8 mouse cellular contexts compared by ENCODE assay signal in the genomic region with DNA sequence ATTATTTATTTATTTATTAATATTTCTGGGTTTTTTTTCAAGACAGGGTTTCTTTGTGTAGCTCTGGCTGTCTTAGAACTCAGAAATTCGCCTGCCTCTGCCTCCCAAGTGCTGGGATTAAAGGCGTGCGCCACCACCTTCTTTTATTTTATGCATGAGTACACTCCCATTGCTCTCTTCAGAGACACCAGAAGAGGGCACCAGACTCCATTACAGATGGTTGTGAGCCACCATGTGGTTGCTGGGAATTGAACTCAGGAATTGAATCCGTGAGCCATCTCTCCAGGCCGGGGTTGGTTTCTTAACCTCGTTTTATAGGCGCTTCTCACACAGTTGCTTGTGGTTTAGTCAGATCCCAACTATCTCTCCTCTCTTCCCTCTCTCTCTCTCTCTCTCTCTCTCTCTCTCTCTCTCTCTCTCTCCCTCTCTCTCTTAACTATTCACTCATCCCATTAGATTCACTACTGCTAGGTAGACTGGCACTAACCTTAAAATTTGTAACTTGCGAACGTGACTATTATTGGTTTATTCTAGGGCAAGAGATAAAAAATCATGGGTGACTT. TPM values are rescaled to one million over a fixed set of nuclear protein-coding genes. Genes with fewer than 3 reads are reported as not detected.
DNase-seq lines count a peak whose midpoint lies in the region; ATAC-seq and TF ChIP-seq lines count a peak whose summit lies in the region.

No protein-coding gene starts in this region.

- peak overlapping the region; percentile 73 for H3K4me3 ChIP-seq in erythroblast, embryonic 14.5 days (replicated peaks)
- H3K4me3 ChIP-seq in MEL (ENCODE audit: control insufficient read depth in 1 of 2, insufficient read depth in 1 of 2, low read depth in 2 of 2, low read length in 2 of 2), result peak overlapping the region in 1 of 2 experiments; percentile 12; a peak in 1 of 4 replicates
- H3K4me3 ChIP-seq in embryonic facial prominence, embryonic 13.5 days, result peak overlapping the region; percentile 77
- peak overlapping the region; percentile 78 for H3K4me3 ChIP-seq in intestine, embryonic 15.5 days (replicated peaks)
- H3K4me3 ChIP-seq in liver, postnatal 0 days (ENCODE audit: low read depth, low read length), result peak overlapping the region; percentile 88
- H3K4me3 ChIP-seq in stomach, embryonic 16.5 days (replicated peaks; ENCODE audit: low read length), result peak overlapping the region; percentile 95

- H3K27me3 ChIP-seq in erythroblast, embryonic 14.5 days (ENCODE audit: control insufficient read depth), result peaks cover 10% of the 10 kb centered on the region
- no peaks in the 10 kb centered on the region for H3K27me3 ChIP-seq in MEL (ENCODE audit: control insufficient read depth in 1 of 2, insufficient read depth in 2 of 2, low read length in 2 of 2)
- no peaks in the 10 kb centered on the region for H3K27me3 ChIP-seq in embryonic facial prominence, embryonic 13.5 days
- no peaks in the 10 kb centered on the region for H3K27me3 ChIP-seq in intestine, embryonic 15.5 days (replicated peaks)
- 0 out of 2 replicates have a peak, but pooled peaks cover 2% of the 10 kb centered on the region for H3K27me3 ChIP-seq in liver, postnatal 0 days (ENCODE audit: insufficient read depth, low read length)
- no peaks in the 10 kb centered on the region for H3K27me3 ChIP-seq in stomach, embryonic 16.5 days (ENCODE audit: control insufficient read depth, insufficient read depth, low read length)

- DNase-seq in MEL (ENCODE audit: low read depth, low spot score), result peak; percentile 65
- no peak for DNase-seq in liver, postnatal 0 days

- H3K4me1 ChIP-seq in erythroblast, embryonic 14.5 days (ENCODE audit: control insufficient read depth), result peaks cover 34% of the 10 kb centered on the region
- peaks cover 18 to 22% of the 10 kb centered on the region in 2 experiments for H3K4me1 ChIP-seq in MEL (ENCODE audit: control insufficient read depth in 1 of 2, insufficient read depth in 2 of 2, low read length in 2 of 2)
- peaks cover 20% of the 10 kb centered on the region for H3K4me1 ChIP-seq in embryonic facial prominence, embryonic 13.5 days
- peaks cover 10% of the 10 kb centered on the region; the same call in 1 of the 2 replicates for H3K4me1 ChIP-seq in intestine, embryonic 15.5 days (replicated peaks)
- H3K4me1 ChIP-seq in liver, postnatal 0 days (ENCODE audit: insufficient read depth), result peaks cover 13% of the 10 kb centered on the region
- H3K4me1 ChIP-seq in stomach, embryonic 16.5 days (ENCODE audit: control insufficient read depth, insufficient read depth, low read length), result peaks cover 7% of the 10 kb centered on the region

- no peaks in the 10 kb centered on the region for H3K9me3 ChIP-seq in erythroblast, embryonic 14.5 days (ENCODE audit: control insufficient read depth, low read length)
- no peaks in the 10 kb centered on the region for H3K9me3 ChIP-seq in MEL (replicated peaks; ENCODE audit: insufficient read depth, low read length)
- H3K9me3 ChIP-seq in embryonic facial prominence, embryonic 13.5 days, result no peaks in the 10 kb centered on the region
- no peaks in the 10 kb centered on the region for H3K9me3 ChIP-seq in intestine, embryonic 15.5 days
- H3K9me3 ChIP-seq in liver, postnatal 0 days (ENCODE audit: low read length), result no peaks in the 10 kb centered on the region
- no peaks in the 10 kb centered on the region for H3K9me3 ChIP-seq in stomach, embryonic 16.5 days (replicated peaks; ENCODE audit: control insufficient read depth, low read length)

- ATAC-seq in erythroblast, adult 5-6 weeks (replicated peaks; ENCODE audit: low FRiP score, poor library complexity, severe bottlenecking), result no peak
- ATAC-seq in embryonic facial prominence, embryonic 13.5 days (ENCODE audit: insufficient number of reproducible peaks, insufficient read depth, low FRiP score, low TSS enrichment, low read depth), result no peak
- peak; percentile 7 for ATAC-seq in intestine, embryonic 15.5 days
- peak; percentile 35 for ATAC-seq in liver, postnatal 0 days
- ATAC-seq in stomach, embryonic 16.5 days (ENCODE audit: insufficient read depth, low FRiP score), result no peak
- no peak for ATAC-seq in activated CD4-positive, CD25-positive, alpha-beta regulatory T cell, adult 4 months

- H3K27ac ChIP-seq in MEL (ENCODE audit: control insufficient read depth, low read depth, low read length), result peak overlapping the region; percentile 57
- no peak overlapping the region for H3K27ac ChIP-seq in embryonic facial prominence, embryonic 13.5 days
- no peak overlapping the region for H3K27ac ChIP-seq in intestine, embryonic 15.5 days
- H3K27ac ChIP-seq in liver, postnatal 0 days (ENCODE audit: low read depth), result no peak overlapping the region
- no peak overlapping the region for H3K27ac ChIP-seq in stomach, embryonic 16.5 days (ENCODE audit: low read length)

- peaks cover 30% of the 10 kb centered on the region for H3K79me2 ChIP-seq in MEL (ENCODE audit: control insufficient read depth, insufficient read depth, low read length, poor library complexity)

- no peak for TF ChIP-seq POLR2A in MEL (IDR thresholded peaks at IDR 0.05; ENCODE audit: control insufficient read depth in 1 of 2, insufficient read depth in 1 of 2, low read depth in 1 of 2, low read length in 2 of 2, poor library complexity in 1 of 2)

- no peaks in the 10 kb centered on the region for H3K36me3 ChIP-seq in erythroblast, embryonic 14.5 days (ENCODE audit: control insufficient read depth)
- H3K36me3 ChIP-seq in MEL (ENCODE audit: control insufficient read depth in 1 of 2, insufficient read depth in 2 of 2, low read length in 2 of 2), result peaks cover 0 to 30% of the 10 kb centered on the region in 2 experiments; a peak in 2 of 4 replicates
- H3K36me3 ChIP-seq in embryonic facial prominence, embryonic 13.5 days, result peaks cover 4% of the 10 kb centered on the region; the same call in 1 of the 2 replicates
- no peaks in the 10 kb centered on the region for H3K36me3 ChIP-seq in intestine, embryonic 15.5 days
- no peaks in the 10 kb centered on the region for H3K36me3 ChIP-seq in liver, postnatal 0 days (replicated peaks; ENCODE audit: insufficient read depth, low read length)
- H3K36me3 ChIP-seq in stomach, embryonic 16.5 days (ENCODE audit: control insufficient read depth, insufficient read depth, low read length), result no peaks in the 10 kb centered on the region

- peak overlapping the region; percentile 56 for H3K9ac ChIP-seq in MEL (ENCODE audit: control insufficient read depth, low read depth, low read length, poor library complexity, severe bottlenecking)
- H3K9ac ChIP-seq in embryonic facial prominence, embryonic 13.5 days, result no peak overlapping the region
- H3K9ac ChIP-seq in intestine, embryonic 15.5 days, result no peak overlapping the region
- H3K9ac ChIP-seq in liver, postnatal 0 days (replicated peaks), result no peak overlapping the region
- no peak overlapping the region for H3K9ac ChIP-seq in stomach, embryonic 16.5 days (ENCODE audit: low read length)

- WGBS in embryonic facial prominence, embryonic 13.5 days, result 28% methylated on average over 9 of the region's 9 CpGs
- WGBS in intestine, embryonic 15.5 days, result 39% methylated on average over 9 of the region's 9 CpGs
- WGBS in liver, postnatal 0 days (ENCODE audit: insufficient replicate concordance), result 44% methylated on average over 9 of the region's 9 CpGs
- 40% methylated on average over 9 of the region's 9 CpGs for WGBS in stomach, embryonic 16.5 days

- TF ChIP-seq CTCF in MEL (IDR thresholded peaks at IDR 0.05 in 2 of 3, conservative IDR thresholded peaks at IDR 0.05 in 1 of 3; ENCODE audit: control insufficient read depth in 1 of 3, insufficient read depth in 1 of 3, low read depth in 2 of 3, low read length in 3 of 3, poor library complexity in 1 of 3, severe bottlenecking in 1 of 3), result peak; percentile 27 to 64 (median 37); a peak in 4 of 6 replicates
- peak; percentile 54 for TF ChIP-seq CTCF in liver, postnatal 0 days (IDR thresholded peaks at IDR 0.05; ENCODE audit: low read depth)

- TF ChIP-seq EP300 in MEL (IDR thresholded peaks at IDR 0.05; ENCODE audit: low read depth in 1 of 2, low read length in 2 of 2), result no peak
- TF ChIP-seq EP300 in liver, postnatal 0 days (IDR thresholded peaks at IDR 0.05; ENCODE audit: low read depth), result no peak

- peak; percentile 44 for TF ChIP-seq RAD21 in MEL (IDR thresholded peaks at IDR 0.05; ENCODE audit: low read depth, low read length)

- H3K4me2 ChIP-seq in embryonic facial prominence, embryonic 13.5 days, result peak overlapping the region; percentile 75
- H3K4me2 ChIP-seq in intestine, embryonic 15.5 days (replicated peaks), result peak overlapping the region; percentile 75
- peak overlapping the region; percentile 95 for H3K4me2 ChIP-seq in liver, postnatal 0 days (ENCODE audit: low read depth, low read length)
- peak overlapping the region; percentile 82 for H3K4me2 ChIP-seq in stomach, embryonic 16.5 days (ENCODE audit: low read depth, low read length)

TF ChIP-seq in MEL, 35 proteins besides CTCF, POLR2A, EP300 and RAD21:
- no peak for TF ChIP-seq TBP (IDR thresholded peaks at IDR 0.05; ENCODE audit: low read depth, low read length)
- TF ChIP-seq SMC3 (IDR thresholded peaks at IDR 0.05; ENCODE audit: low read depth, low read length), result peak; percentile 32
- TF ChIP-seq MYC (IDR thresholded peaks at IDR 0.05; ENCODE audit: low read depth, low read length), result peak; percentile 91
- TF ChIP-seq JUND (IDR thresholded peaks at IDR 0.05; ENCODE audit: low read depth, low read length), result peak; percentile 94
- peak; percentile 28; the same call in 1 of the 2 replicates for TF ChIP-seq ETS1 (IDR thresholded peaks at IDR 0.05; ENCODE audit: low read depth, low read length)
- TF ChIP-seq MEF2A (IDR thresholded peaks at IDR 0.05; ENCODE audit: extremely low read depth, insufficient replicate concordance, low read depth, low read length, poor library complexity, severe bottlenecking), result no peak

RNA-seq across cellular contexts. Expression of a gene that starts 0.4 kb away (rescaled TPM):
- polyA plus RNA-seq in erythroblast, embryonic 14.5 days (2012), result 0.07 and 0.10 TPM in 2 replicates
- 14.8 and 22.4 TPM in 2 replicates for total RNA-seq in erythroblast, adult 5-6 weeks (2015; ENCODE audit: low replicate concordance)
- 22.8 and 24.5 TPM in 2 replicates for total RNA-seq in erythroblast, adult 5-6 weeks (2017; ENCODE audit: low replicate concordance)
- total RNA-seq in MEL (2012; rRNA removed), result 8.8 and 9.0 TPM in 2 replicates
- polyA plus RNA-seq in MEL (2012; ENCODE audit: insufficient read depth in 1 of 2, insufficient read length in 2 of 2, low read depth in 1 of 2, low replicate concordance in 2 of 2, missing spikeins in 1 of 2), result 10 to 100 TPM in 1 of 2 experiments, 1 to 10 TPM in 1; 7.5 to 47.3 TPM
- polyA plus RNA-seq in embryonic facial prominence, embryonic 13.5 days (2015; fragmentation: Nextera tagmentation; extraction: Ambion mirVana), result 5.7 and 7.6 TPM in 2 replicates
- 3.1 and 3.6 TPM in 2 replicates for polyA plus RNA-seq in intestine, embryonic 15.5 days (2015; fragmentation: Nextera tagmentation; extraction: Ambion mirVana)
- 0.68 and 0.72 TPM in 2 replicates for polyA plus RNA-seq in liver, postnatal 0 days (2015; fragmentation: Nextera tagmentation; extraction: Ambion mirVana)
- 3.1 and 3.8 TPM in 2 replicates for polyA plus RNA-seq in stomach, embryonic 16.5 days (2015; fragmentation: Nextera tagmentation; extraction: Ambion mirVana)
- 1 to 10 TPM; 2.7 to 4.3 TPM for polyA plus RNA-seq in activated CD4-positive, CD25-positive, alpha-beta regulatory T cell, adult 4 months (2017; shearing (Covaris generic))

Comparison
In these comparisons a context has a peak if more than half of its experiments do, and no peak if none do; other contexts are left out.
1. ATAC-seq: peak in intestine, embryonic 15.5 days (single experiment) and liver, postnatal 0 days (single experiment); none in erythroblast, adult 5-6 weeks (single experiment), embryonic facial prominence, embryonic 13.5 days (single experiment), stomach, embryonic 16.5 days (single experiment) and activated CD4-positive, CD25-positive, alpha-beta regulatory T cell, adult 4 months (single experiment).
2. Peak in every context shown above with its lines, with median percentiles within 50 percentile points of each other: H3K4me2 ChIP-seq.